Mouse (Mus musculus) stomach, postnatal 0 days (tissue): ENCODE data around the gene Gm973.

Source experiments
- CTCF ChIP-seq: IDR thresholded peaks from 2 replicates; pipeline ENCODE4 v1.5.1; 2016; ENCODE audit warnings: antibody characterized with exemption, low read depth, mild to moderate bottlenecking, moderate library complexity
- EP300 ChIP-seq: optimal IDR thresholded peaks from 2 replicates; pipeline ENCODE3; 2016; ENCODE audit warnings: antibody characterized with exemption

DNA sequence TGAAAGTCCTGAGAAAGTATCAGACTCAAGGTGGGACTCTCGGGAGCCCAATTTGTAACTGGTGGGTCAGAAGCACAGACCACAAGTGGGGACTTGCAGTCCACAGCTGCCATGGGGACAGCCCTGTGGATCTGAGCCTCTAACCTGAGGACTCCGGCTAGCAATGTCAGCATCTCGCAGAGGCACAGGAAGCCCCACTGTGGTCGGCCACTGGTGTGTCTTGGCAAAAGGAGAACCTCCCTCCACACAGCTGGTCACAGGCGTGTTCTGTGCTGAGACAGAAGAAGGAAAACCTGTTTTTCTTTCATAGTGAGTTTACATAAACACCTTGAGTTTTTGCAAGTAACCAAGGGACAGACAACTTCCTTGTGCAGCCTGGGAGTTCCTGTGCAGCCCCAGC lies 49.7 kb downstream of the Gm973 start:
- no peak for TF ChIP-seq CTCF
- TF ChIP-seq EP300, result no peak
